Mouse (Mus musculus) hindbrain, embryonic 11.5 days (tissue): ENCODE data around the gene Brpf1. TPM values are rescaled to one million over a fixed set of nuclear protein-coding genes. Genes with fewer than 3 reads are reported as not detected.

ENCODE experiments used
- ATAC-seq: fragments of 200-750 bp; cut with Nextera tagmentation; 2 replicates; pipeline ENCODE4 v1.8.0; 2017; ENCODE audit warnings: mild to moderate bottlenecking, moderate TSS enrichment, moderate library complexity; ENCODE audit not compliant: low FRiP score
- DNase-seq: peaks from one replicate; pipeline ENCODE4 v3.0.0-alpha.2; 2015; ENCODE audit warnings: low spot score
- H3K27ac ChIP-seq: fragments of 300-500 bp; sonication (generic); 2 replicates; pipeline ENCODE4 v1.5.1; 2014; ENCODE audit warnings: mild to moderate bottlenecking, low read depth, low read length
- H3K27me3 ChIP-seq: fragments of 300-500 bp; sonication (generic); 2 replicates; pipeline ENCODE4 v1.6.1; 2014; ENCODE audit warnings: mild to moderate bottlenecking, low read length, moderate library complexity, mixed read lengths; ENCODE audit not compliant: control insufficient read depth, insufficient read depth
- H3K36me3 ChIP-seq: fragments of 300-500 bp; sonication (generic); 2 replicates; pipeline ENCODE4 v1.6.1; 2014; ENCODE audit warnings: mild to moderate bottlenecking, low read length, moderate library complexity, mixed read lengths; ENCODE audit not compliant: control insufficient read depth, insufficient read depth
- H3K4me1 ChIP-seq: fragments of 300-500 bp; sonication (generic); replicated peaks from 2 replicates; pipeline ENCODE4 v1.6.1; 2014; ENCODE audit warnings: low read length, mixed read lengths; ENCODE audit not compliant: control insufficient read depth, insufficient read depth
- H3K4me2 ChIP-seq: fragments of 300-500 bp; sonication (generic); replicated peaks from 2 replicates; pipeline ENCODE4 v1.6.1; 2014; ENCODE audit warnings: mild to moderate bottlenecking, low read depth, low read length
- H3K4me3 ChIP-seq: fragments of 300-500 bp; sonication (generic); 2 replicates; pipeline ENCODE4 v1.5.1; 2014; ENCODE audit warnings: low read depth, low read length
- H3K9ac ChIP-seq: fragments of 300-500 bp; sonication (generic); 2 replicates; pipeline ENCODE4 v1.6.1; 2014; ENCODE audit warnings: low read depth, low read length
- H3K9me3 ChIP-seq: fragments of 300-500 bp; sonication (generic); 2 replicates; pipeline ENCODE4 v1.6.1; 2016; ENCODE audit warnings: low read length; ENCODE audit not compliant: control insufficient read depth
- WGBS: fragments of 180-500 bp; shearing (Covaris S2); extraction: QIAGEN DNeasy Blood & Tissue Kit; methylation state at CpG from one replicate; pipeline ENCODE4 v1.1.7; 2014; 5-methylcytosine and 5-hydroxymethylcytosine counted together
- polyA plus RNA-seq: library from polyadenylated mRNA; unstranded; fragments of >200 nt; fragmentation: Nextera tagmentation; extraction: Ambion mirVana; gene quantifications from 2 replicates; pipeline ENCODE4 v1.2.1, GENCODE M21; 2014

Gene Brpf1
- polyA plus RNA-seq, 1 experiment from 2014 or later = 19.4 TPM

GRCm38 (mm10) chr6:113373491-113373890 lies 66.6 kb downstream of the Brpf1 start:
- no peak for DNase-seq
- Histone ChIP-seq H3K9ac (no peak overlapping the region), H3K27me3 (no peaks in the 10 kb centered on the region), H3K4me1 (no peaks in the 10 kb centered on the region), H3K4me2 (no peak overlapping the region), H3K27ac (no peak overlapping the region), H3K9me3 (no peaks in the 10 kb centered on the region), H3K36me3 (no peaks in the 10 kb centered on the region), H3K4me3 (no peak overlapping the region)
- 95% methylated on average over 4 of the region's 4 CpGs for WGBS
- ATAC-seq = no peak

Other genes with a start within 250 kb of the Brpf1 start
- 74.7 and 91.1 TPM in 2 replicates for gene Setd5, start 229.8 kb upstream of the Brpf1 start, polyA plus RNA-seq
- 7.0 and 7.9 TPM in 2 replicates for gene Lhfpl4, start 111.8 kb upstream of the Brpf1 start, polyA plus RNA-seq
- 44.7 and 46.8 TPM in 2 replicates for gene Mtmr14, start 69.3 kb upstream of the Brpf1 start, polyA plus RNA-seq
- gene Cpne9, start 24.8 kb upstream of the Brpf1 start, polyA plus RNA-seq = 0.24 and 0.29 TPM in 2 replicates
- 10.5 and 10.6 TPM in 2 replicates for gene Ogg1, start 19.8 kb downstream of the Brpf1 start, polyA plus RNA-seq
- 56.3 and 57.7 TPM in 2 replicates for gene Camk1, start 36.8 kb downstream of the Brpf1 start, polyA plus RNA-seq
- 56.3 and 60.2 TPM in 2 replicates for gene Tada3, start 70.7 kb downstream of the Brpf1 start, polyA plus RNA-seq
- 208 and 210 TPM in 2 replicates for gene Arpc4, start 71.0 kb downstream of the Brpf1 start, polyA plus RNA-seq
- gene Ttll3, start 82.1 kb downstream of the Brpf1 start, polyA plus RNA-seq = 4.1 and 4.2 TPM in 2 replicates
- 23.0 and 26.3 TPM in 2 replicates for gene Rpusd3, start 112.2 kb downstream of the Brpf1 start, polyA plus RNA-seq
- not detected in 2 replicates for gene Cidec, start 128.6 kb downstream of the Brpf1 start, polyA plus RNA-seq
- gene Jagn1, start 135.4 kb downstream of the Brpf1 start, polyA plus RNA-seq = 75.1 and 79.7 TPM in 2 replicates
- gene Il17re, start 151.3 kb downstream of the Brpf1 start, polyA plus RNA-seq = 0.77 and 0.88 TPM in 2 replicates
- gene Il17rc, start 164.3 kb downstream of the Brpf1 start, polyA plus RNA-seq = 2.7 and 3.2 TPM in 2 replicates
- gene Creld1, start 176.2 kb downstream of the Brpf1 start, polyA plus RNA-seq = 29.6 and 32.6 TPM in 2 replicates
- 0.73 and 0.77 TPM in 2 replicates for gene Prrt3, start 194.8 kb downstream of the Brpf1 start, polyA plus RNA-seq
- gene Emc3, start 224.5 kb downstream of the Brpf1 start, polyA plus RNA-seq = 90.5 and 90.7 TPM in 2 replicates
- gene Fancd2, start 224.5 kb downstream of the Brpf1 start, polyA plus RNA-seq = 10.8 and 14.3 TPM in 2 replicates